Mouse (Mus musculus): ENCODE measurements around the gene H2afy.

Gene H2afy

GRCm38 (mm10) chr13:56145523-56145922, 9.4 kb upstream of the H2afy start:
- no peak for DNase-seq (ENCODE audit: low read depth, low spot score)

GRCm38 (mm10) chr13:56144021-56144420, 7.9 kb upstream of the H2afy start:
- no peak for DNase-seq (ENCODE audit: low read depth, low spot score)

- DNase-seq (ENCODE audit: low read depth, low spot score) = no peak
Observed at GRCm38 (mm10) chr13:56143151-56143513, 7.0 kb upstream of the H2afy start.

GRCm38 (mm10) chr13:56142382-56143150, 6.4 kb upstream of the H2afy start:
- no peak for DNase-seq (ENCODE audit: low read depth, low spot score)

GRCm38 (mm10) chr13:56139167-56139751, 3.1 kb upstream of the H2afy start:
- no peak for DNase-seq (ENCODE audit: low read depth, low spot score)

DNA sequence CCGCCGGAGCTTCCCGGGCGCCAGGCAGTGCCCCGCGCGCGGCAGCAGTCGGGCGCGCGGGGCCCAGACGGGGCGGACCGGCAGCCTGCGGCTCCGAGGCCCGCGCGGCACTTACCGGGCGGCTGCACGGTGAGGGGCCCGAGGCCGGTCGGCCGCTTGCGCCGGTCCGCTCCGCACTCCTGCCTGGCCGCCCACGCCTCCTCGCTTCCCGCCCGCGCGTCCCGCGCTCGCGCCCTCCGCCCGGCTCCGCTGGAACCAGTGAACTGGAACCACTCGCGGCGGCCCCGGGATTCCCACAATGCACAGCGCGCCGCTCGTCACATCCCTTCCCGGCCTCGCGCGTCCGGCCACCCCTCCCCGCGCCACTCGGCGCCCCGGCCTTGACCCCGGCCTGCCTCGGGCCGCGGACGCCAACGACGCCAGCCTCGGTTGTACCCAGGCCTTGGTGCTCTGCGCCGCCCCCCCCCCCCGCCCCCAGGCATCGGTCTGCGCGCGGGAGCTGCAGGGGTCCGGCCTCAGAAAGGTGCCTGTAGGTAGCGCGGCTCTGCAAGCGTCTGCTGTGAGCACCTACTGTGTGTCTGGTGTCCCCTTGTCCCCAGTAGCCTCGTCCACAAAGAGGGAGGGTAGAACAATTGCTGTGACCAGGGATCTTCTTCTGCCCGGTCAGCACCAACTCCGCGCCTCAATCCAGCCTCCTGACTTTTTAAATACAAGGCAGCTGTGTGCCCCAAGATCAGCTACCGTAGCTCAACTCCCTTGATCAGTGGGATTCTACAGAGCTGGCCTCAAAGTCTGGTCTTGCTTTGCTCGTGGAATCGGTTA, 719 bp downstream of the H2afy start:
- DNase-seq (ENCODE audit: low read depth, low spot score) = peak; percentile 65

GRCm38 (mm10) chr13:56134631-56135181, 1.5 kb downstream of the H2afy start:
- DNase-seq (ENCODE audit: low read depth, low spot score) = peak; percentile 16

GRCm38 (mm10) chr13:56134031-56134430, 2.1 kb downstream of the H2afy start:
- DNase-seq (ENCODE audit: low read depth, low spot score) = peak; percentile 32

GRCm38 (mm10) chr13:56132941-56133340, 3.2 kb downstream of the H2afy start:
- no peak for DNase-seq (ENCODE audit: low read depth, low spot score)

DNA sequence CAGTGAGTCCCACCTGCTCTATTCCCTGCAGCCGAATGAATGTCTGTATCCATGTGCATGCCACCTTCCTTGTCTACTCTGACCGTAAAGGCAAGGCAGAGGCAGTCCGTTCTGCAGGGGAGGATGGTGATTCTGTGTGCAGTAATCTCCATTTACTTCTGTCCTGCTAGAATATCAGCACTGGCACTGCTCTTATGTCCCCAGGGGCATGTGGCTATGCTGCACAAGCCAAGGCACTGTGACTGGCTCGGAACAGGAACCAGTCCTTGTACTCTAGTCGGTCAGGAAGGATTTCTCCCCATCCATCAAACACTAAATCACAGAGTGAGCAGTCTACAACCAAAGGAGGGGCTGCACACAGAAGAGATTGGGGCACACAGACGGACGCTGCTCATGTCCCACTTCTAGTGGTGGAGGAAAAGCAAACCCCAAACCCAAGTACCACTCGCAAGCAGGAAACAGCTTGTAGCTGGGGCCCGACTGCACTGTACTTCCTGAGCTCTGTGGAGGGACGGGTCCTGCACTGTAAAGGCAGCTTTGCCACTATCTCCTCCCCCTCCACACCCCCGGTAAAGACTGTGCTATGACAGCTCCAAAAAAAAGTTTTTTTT, 3.7 kb downstream of the H2afy start:
- DNase-seq (ENCODE audit: low read depth, low spot score) = no peak

DNA sequence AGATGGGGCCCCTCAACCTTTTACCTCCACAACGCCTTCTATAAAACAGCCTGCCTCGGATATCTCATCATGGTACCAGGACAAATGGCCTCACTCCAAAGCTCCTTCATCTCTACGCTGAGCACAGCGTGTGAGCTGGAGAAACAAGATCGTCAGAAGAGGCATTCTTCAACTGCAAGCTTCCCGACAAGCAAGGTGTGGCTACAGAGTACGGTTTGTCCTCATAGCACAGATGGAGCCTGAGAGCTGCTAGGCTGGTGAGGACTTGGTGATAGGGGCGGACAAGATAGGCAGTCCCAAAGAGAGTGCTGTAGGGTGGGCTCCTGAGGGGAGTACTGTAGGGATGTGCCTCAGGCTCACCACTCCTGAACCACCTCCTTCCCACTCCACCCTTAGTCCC, 5.6 kb downstream of the H2afy start:
- DNase-seq (ENCODE audit: low read depth, low spot score) = no peak

DNA sequence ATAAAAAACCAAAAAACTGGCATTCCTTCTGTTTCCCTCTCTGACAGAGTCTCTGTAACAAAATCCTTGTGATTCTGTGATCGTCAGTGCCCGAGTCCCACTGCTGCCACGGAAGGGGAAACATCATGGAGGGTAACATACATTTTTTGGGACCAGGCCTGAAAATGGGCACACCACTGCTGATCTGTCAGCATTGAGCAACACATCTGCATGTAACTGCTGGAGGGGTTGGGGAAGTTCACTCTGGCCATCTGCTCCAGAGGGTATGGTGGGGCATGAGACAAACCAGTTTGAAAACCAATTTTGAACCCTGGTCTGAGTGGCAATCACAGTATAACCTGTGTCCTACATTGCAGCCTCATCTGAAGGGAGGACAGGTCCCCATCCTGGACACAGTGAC, 6.6 kb downstream of the H2afy start:
- DNase-seq (ENCODE audit: low read depth, low spot score) = no peak

- DNase-seq (ENCODE audit: low read depth, low spot score) = no peak
Observed at GRCm38 (mm10) chr13:56129014-56129413, 7.1 kb downstream of the H2afy start.

- no peak for DNase-seq (ENCODE audit: low read depth, low spot score)
Observed at GRCm38 (mm10) chr13:56125632-56126031, 10.5 kb downstream of the H2afy start.

DNA sequence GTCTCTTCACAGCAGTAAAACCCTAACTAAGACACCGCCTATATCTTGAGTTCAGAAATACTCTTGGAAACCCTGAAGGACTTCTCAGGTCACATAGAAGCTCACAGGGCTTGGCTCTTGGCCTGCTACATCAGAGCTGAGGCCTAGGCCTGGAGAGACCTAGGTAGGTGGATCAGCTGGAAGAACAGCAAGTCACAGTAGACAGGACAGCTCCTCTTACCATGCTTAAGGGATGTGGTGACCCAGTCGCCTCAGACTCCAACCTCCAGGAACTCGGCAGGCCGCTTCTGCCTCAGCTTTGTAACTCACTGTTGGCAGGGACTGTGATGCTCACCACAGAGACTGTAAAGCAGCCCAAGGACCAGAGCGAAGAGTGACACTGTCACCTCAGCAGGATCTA, 13.1 kb downstream of the H2afy start:
- DNase-seq (ENCODE audit: low read depth, low spot score) = no peak

DNA sequence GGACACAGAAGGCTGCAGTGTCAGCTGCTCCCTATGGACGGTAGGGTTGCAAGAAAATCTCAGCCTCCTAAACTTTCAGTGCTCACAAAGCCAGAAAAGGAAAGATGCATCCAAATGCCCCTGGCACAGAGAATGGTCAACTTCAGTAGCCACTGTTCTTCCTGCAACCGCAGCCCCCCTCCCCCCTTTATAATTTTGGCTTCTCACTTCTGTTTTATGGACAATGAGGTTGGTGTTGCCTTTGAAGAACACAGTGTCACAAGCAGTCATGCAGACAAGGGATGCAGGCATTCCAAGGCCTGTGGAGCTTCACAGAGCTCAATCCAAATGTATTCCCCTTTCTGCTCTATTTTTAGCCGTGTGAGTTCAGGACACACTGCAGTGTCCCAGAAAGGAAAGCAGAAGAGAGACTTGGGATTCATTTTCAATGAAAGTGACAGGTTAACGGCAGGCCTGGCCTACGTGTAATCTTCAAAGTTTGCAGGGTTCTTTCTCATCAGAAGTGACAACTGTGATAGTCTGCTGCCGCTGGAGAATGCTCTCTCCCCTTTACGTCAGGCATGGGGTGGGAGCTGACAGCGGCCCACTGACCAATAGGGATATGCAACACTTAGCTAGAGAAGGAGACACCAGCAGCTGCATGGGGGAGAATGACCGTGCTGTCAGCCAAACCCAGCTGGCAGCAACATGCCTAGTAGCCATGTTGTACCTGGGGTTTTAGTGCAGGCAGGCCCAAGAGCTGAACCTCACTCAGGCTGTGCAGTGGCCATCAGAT, 18.0 kb downstream of the H2afy start:
- DNase-seq (ENCODE audit: low read depth, low spot score) = no peak

DNA sequence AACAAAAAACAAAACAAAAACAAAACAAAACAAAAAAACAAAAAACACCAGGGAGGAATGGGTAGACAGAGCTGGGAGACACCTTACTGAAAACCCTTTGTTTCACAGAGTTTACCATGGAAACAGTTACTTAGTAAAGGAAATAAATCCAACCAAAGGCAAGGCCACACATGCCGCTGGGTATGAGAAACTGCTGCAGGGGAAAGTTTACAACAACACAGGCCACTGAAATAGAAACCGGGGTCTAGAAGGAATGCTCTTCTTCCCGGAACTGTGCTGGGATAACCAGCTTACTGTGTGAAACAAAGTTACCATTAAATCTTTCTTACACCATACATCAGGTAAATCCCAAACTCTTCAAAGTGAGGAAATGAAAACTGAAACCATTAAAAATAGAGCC, 20.3 kb downstream of the H2afy start:
- no peak for DNase-seq (ENCODE audit: low read depth, low spot score)

DNA sequence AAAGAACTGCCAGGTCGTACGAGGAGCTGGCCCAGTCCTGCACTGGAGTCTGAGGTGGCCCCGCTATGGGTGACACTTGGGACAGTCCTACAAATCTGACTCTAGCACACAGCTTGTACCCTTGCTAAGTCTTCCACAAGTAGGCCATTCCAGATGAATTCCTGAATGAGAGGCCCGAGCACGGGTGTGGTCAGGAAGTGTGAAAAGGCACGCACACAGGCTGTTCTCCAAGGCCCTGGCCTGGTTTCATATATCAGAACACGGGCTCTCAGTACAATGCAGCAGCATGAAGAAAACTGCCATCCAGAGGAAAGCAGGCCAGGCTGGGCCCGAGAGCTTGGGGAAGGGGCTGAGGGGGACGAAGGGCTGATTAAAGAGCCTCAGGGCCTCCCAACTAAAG, 20.8 kb downstream of the H2afy start:
- DNase-seq (ENCODE audit: low read depth, low spot score) = peak; percentile 18

DNA sequence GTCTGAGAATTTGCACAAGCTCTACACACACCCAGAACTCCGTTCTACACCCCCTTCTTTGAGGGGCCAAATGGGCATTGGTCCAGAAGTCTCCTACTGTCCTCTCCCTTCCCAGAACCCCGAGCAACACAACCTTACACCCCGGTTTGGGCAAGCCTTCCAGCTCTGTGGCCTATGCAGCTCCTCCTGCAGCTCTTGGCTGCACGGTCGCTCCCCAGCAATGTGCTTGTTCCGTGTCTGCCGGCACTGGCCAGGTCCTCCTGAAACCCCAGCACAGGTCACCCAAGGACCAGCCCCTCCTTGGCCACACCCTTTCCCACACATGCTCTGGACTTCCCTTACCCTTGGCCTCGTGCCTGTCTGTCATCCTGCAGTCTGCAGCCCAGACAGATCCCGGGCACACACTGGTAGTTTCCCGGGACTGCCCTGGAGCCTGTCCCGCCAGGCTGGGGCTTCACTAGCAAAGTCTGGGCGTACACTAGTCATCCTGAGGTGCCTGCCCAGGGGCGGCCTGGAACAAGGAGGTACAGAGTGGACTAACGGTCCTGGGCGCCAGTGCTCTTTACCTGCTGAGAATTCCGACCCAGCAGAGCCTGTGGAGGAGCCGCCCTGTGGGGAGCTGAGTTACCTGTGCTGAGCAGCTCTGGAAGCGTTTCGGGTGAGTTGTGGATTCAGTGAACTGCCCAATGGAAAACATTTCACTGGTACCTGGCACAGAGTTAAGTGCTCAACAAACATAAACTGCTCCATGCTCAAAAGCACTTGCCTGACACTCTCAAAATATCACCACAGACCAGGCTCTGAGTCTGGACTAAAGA, 22.5 kb downstream of the H2afy start:
- peak; percentile 32 for DNase-seq (ENCODE audit: low read depth, low spot score)

GRCm38 (mm10) chr13:56112980-56113379, 23.2 kb downstream of the H2afy start:
- no peak for DNase-seq (ENCODE audit: low read depth, low spot score)

Data from 3T3-L1 (cell line).